Mouse (Mus musculus) urinary bladder, postnatal 10 days (tissue): Measurements from ENCODE around the gene Dlg1.

ENCODE experiments used
- DNase-seq: peaks from one replicate; pipeline ENCODE4 v3.0.0; 2022; ENCODE audit warnings: low spot score

Dlg1 gene

GRCm38 (mm10) chr16:31905891-31906825 is 242.9 kb downstream of the Dlg1 start:
- no peak for DNase-seq

GRCm38 (mm10) chr16:31906896-31907295 is 243.7 kb downstream of the Dlg1 start:
- DNase-seq, result no peak

GRCm38 (mm10) chr16:31908959-31909358 is 245.7 kb downstream of the Dlg1 start:
- DNase-seq, result no peak

- DNase-seq, result no peak
Observed at GRCm38 (mm10) chr16:31910281-31910847, 247.1 kb downstream of the Dlg1 start.

- no peak for DNase-seq
Observed at GRCm38 (mm10) chr16:31917776-31918175, 254.5 kb downstream of the Dlg1 start.

- no peak for DNase-seq
Observed at GRCm38 (mm10) chr16:31918248-31918724, 255.0 kb downstream of the Dlg1 start.

GRCm38 (mm10) chr16:31924368-31924767 is 261.1 kb downstream of the Dlg1 start:
- DNase-seq, result no peak
